Mouse (Mus musculus) C2C12 (cell line): ENCODE results near the gene Hjurp. TPM values are rescaled to one million over a fixed set of nuclear protein-coding genes. Genes with fewer than 3 reads are reported as not detected.

Experiments used
- H3K27me3 ChIP-seq: one replicate; pipeline ENCODE4 v1.6.1; 2011; ENCODE audit not compliant: control insufficient read depth, insufficient read depth, insufficient read length
- H3K36me3 ChIP-seq: one replicate; pipeline ENCODE4 v1.6.1; 2011; ENCODE audit not compliant: control insufficient read depth, insufficient read depth
- H3K4me3 ChIP-seq: one replicate; pipeline ENCODE4 v1.5.1; 2011; ENCODE audit warnings: mild to moderate bottlenecking, control low read depth; ENCODE audit not compliant: poor library complexity, insufficient read depth, severe bottlenecking
- H3K79me2 ChIP-seq: one replicate; pipeline ENCODE4 v1.6.1; 2011; ENCODE audit not compliant: control insufficient read depth, insufficient read depth
- H3K79me3 ChIP-seq: one replicate; pipeline ENCODE4 v1.6.1; 2011; ENCODE audit warnings: low read depth, control low read depth
- H3ac ChIP-seq: one replicate; pipeline ENCODE3; 2011; ENCODE audit warnings: low read depth; ENCODE audit not compliant: control insufficient read depth, insufficient read length
- CEBPB ChIP-seq: IDR thresholded peaks from one replicate; pipeline ENCODE4 v1.6.1; 2011; ENCODE audit warnings: low read depth, mild to moderate bottlenecking, control low read depth, moderate library complexity
- CTCF ChIP-seq: IDR thresholded peaks from one replicate; pipeline ENCODE4 v1.5.1; 2011; ENCODE audit not compliant: control insufficient read depth, insufficient read depth, insufficient read length
- FOSL1 ChIP-seq: IDR thresholded peaks from one replicate; pipeline ENCODE4 v1.8.0; 2011; ENCODE audit warnings: mild to moderate bottlenecking, low read length; ENCODE audit not compliant: poor library complexity, insufficient read depth, severe bottlenecking
- MAX ChIP-seq: IDR thresholded peaks from one replicate; pipeline ENCODE4 v1.6.1; 2011; ENCODE audit warnings: mild to moderate bottlenecking, control low read depth
- MYOD1 ChIP-seq: IDR thresholded peaks from one replicate; pipeline ENCODE4 v1.6.1; 2011; ENCODE audit warnings: low read depth; ENCODE audit not compliant: control insufficient read depth, insufficient read length
- MYOG ChIP-seq: IDR thresholded peaks from one replicate; pipeline ENCODE4 v1.6.1; 2011; ENCODE audit not compliant: control insufficient read depth, insufficient read length; ENCODE audit errors: extremely low read depth
- USF1 ChIP-seq: IDR thresholded peaks from one replicate; pipeline ENCODE4 v1.6.1; 2011; ENCODE audit warnings: low read depth, mild to moderate bottlenecking, control low read depth, moderate library complexity
- polyA plus RNA-seq: library from polyadenylated mRNA; unstranded; fragments of >200 nt; fragmentation: generic; extraction: Trizol; gene quantifications from one replicate; pipeline ENCODE4 v1.2.1, GENCODE M21; 2012; ENCODE audit warnings: missing spikeins

The Hjurp gene
- polyA plus RNA-seq, 1 experiment: 54.4 TPM

DNA sequence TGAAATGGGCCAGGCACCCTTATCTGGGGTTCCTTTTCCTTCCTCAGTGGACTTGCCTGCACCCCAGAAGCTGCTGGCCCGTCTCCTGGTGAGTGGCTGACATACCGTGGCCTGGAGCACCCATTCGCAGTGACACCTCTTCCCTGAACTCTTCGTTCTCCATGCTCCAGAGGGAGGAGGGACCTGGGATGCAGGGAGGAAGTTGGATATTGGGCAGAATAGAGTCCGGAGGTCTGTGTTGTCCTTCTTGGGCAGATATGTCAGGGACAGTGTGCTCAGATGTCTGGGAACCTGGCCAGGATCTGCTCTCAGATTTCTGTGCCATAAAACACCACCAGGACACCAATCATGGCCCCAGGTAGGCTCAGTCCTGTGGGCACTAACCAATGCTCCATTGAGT is 37.4 kb downstream of the Hjurp start:
- H3K27me3 ChIP-seq: peaks cover 36% of the 10 kb centered on the region
- H3K79me3 ChIP-seq: no peaks in the 10 kb centered on the region
- no peak overlapping the region for H3ac ChIP-seq
- H3K4me3 ChIP-seq: no peak overlapping the region
- TF ChIP-seq CEBPB (no peak), CTCF (no peak), MAX (no peak), FOSL1 (no peak), USF1 (no peak), MYOD1 (no peak)
- no peaks in the 10 kb centered on the region for H3K36me3 ChIP-seq
- H3K79me2 ChIP-seq: no peaks in the 10 kb centered on the region

DNA sequence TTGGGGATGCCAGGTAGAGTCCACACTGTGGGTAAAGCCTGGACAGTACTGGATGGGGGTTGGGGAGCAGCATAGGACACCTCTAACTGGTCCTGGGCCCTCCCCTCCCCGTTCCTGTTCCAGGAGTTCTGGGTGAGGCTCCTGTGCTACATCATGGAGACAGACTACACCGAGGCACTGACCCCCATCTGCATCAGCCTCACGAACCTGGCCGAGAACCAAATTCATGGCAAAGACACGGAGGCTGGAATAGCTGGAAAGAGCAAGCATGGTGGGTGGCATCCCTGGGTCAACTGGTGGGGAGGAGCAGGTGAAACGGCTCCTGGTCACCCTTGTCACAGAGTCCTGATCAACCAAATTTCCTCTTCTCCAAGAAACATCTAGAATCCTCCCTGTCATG is 38.7 kb downstream of the Hjurp start:
- Histone ChIP-seq H3K4me3 (no peak overlapping the region), H3K79me3 (no peaks in the 10 kb centered on the region), H3ac (no peak overlapping the region), H3K36me3 (no peaks in the 10 kb centered on the region), H3K79me2 (no peaks in the 10 kb centered on the region), H3K27me3 (peaks cover 43% of the 10 kb centered on the region)
- TF ChIP-seq MYOG (no peak), CEBPB (no peak), USF1 (no peak), FOSL1 (no peak), MAX (no peak)

DNA sequence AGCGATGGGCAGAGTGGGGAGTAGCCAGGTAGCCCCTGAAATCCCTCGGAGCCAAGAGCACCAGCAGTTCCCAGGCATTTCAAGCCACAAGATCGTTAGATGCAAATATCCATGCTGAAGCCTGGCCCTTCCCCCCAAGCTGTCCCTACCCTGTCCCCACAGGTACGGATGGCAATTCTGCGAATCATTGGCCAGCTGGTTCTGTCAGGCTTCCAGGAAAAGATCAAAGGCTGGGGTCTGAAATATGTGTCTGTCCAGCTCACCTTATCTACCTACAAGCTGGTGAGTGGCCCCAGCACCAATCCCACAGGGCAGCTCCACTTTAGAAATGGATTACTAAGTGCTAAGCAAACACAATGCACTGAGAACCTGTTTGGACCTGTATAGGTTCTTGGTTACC is 40.1 kb downstream of the Hjurp start:
- no peak overlapping the region for H3K4me3 ChIP-seq
- TF ChIP-seq USF1 (no peak), MAX (no peak), MYOD1 (no peak), MYOG (no peak), CTCF (no peak), CEBPB (no peak), FOSL1 (no peak)

DNA sequence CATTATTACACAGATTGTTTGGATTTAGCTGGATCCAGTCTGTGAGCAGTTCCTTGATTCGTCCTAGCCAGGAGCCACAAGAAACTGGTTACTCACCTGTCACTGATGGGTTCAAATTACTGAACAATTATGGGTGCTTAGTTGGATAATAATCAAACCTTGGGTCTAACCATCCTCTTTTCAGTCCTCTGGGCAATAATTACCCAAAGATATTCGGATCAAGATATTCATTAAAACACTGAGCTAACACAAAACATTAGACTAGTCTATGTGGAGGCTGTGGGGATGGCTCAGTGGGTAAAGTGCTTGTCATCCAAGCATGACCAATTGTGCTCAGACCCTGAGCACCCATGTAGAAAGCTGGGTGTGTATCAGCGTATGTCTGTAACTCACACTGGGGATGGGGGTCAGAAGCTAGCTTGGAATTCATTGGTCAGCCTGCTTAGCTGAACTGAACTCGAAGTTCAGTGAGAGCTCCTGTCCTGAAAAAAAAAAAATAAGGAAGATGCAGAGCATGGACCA is 41.5 kb downstream of the Hjurp start:
- Histone ChIP-seq H3K27me3 (peaks cover 45% of the 10 kb centered on the region), H3K79me3 (no peaks in the 10 kb centered on the region), H3K79me2 (no peaks in the 10 kb centered on the region), H3ac (no peak overlapping the region), H3K4me3 (no peak overlapping the region), H3K36me3 (no peaks in the 10 kb centered on the region)
- TF ChIP-seq FOSL1 (no peak), CTCF (no peak), MYOD1 (no peak), USF1 (no peak), MAX (no peak), CEBPB (no peak)

More for the DNA sequence above, 40.1 kb downstream of the Hjurp start:
- Histone ChIP-seq H3K79me2 (no peaks in the 10 kb centered on the region), H3K79me3 (no peaks in the 10 kb centered on the region), H3ac (no peak overlapping the region), H3K27me3 (peaks cover 39% of the 10 kb centered on the region), H3K36me3 (no peaks in the 10 kb centered on the region)

DNA sequence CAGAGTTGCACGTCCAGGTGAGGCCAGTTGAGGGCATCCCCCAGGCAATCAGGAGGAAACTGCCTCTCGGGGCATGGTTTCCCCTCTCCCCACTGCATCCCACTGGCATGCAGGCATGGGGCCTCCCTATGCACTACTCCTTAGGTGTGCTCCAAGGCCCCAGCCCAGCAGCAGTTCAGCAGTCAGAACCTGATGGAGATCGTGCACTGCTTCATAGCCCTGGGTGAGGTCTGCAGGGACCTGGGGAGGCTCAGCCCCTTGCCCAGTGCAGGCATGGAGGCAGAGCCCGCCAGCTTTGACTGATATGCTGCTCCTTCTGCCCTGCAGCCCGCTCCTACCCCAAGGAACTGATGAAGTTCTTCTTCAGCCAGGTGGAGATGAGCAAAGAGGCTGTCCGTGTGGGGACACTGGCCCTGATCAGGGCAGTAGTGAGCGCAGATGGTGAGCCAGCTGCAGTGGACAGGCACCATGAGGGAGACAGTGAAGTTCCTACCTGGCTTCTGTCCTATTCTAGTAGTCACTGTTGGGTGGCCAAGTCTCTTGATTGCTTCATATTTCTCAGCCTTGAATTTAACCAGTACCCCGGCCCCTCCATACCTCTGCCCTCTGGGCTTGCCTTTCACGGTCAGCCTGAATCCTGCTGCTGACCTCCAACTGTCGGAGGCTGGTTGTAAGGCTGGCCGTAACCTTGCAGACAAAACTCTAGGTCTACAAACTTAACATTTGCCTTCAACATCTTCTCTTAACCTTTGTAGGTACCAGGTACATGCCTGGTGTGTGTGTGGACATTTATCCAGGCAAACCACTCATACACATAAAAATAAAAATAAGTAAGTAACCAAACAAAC is 42.2 kb downstream of the Hjurp start:
- Histone ChIP-seq H3K4me3 (no peak overlapping the region), H3K79me2 (no peaks in the 10 kb centered on the region), H3K79me3 (no peaks in the 10 kb centered on the region), H3ac (no peak overlapping the region), H3K27me3 (peaks cover 49% of the 10 kb centered on the region), H3K36me3 (no peaks in the 10 kb centered on the region)
- TF ChIP-seq MYOG (no peak), USF1 (no peak), FOSL1 (no peak), CEBPB (no peak), MYOD1 (no peak), CTCF (no peak), MAX (no peak)

DNA sequence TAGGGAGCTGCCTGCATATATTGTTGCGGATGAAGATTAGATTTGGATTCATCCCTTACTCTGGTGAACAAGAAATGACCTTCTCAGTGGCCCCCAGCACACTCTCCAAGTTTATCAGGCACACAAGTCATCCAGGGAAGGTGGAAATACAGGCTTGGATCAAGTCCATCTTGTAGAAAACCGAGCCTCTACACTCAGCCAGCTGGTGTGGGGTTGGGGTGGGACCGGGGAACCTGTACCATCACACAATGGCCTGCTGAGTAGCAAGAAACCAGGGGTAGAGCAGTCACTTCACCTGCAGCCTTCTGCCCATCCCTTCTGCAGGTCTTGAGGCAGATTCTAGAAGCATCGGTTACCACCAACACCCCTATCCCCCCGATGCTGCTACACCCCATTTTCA is 42.8 kb downstream of the Hjurp start:
- Histone ChIP-seq H3K36me3 (no peaks in the 10 kb centered on the region), H3K27me3 (peaks cover 54% of the 10 kb centered on the region), H3K79me3 (no peaks in the 10 kb centered on the region), H3K79me2 (no peaks in the 10 kb centered on the region), H3K4me3 (no peak overlapping the region), H3ac (no peak overlapping the region)
- TF ChIP-seq MAX (no peak), MYOG (no peak), FOSL1 (no peak), CTCF (no peak), USF1 (no peak), CEBPB (no peak), MYOD1 (no peak)
